Mouse (Mus musculus): ENCODE measurements at regions not wholly inside any gene's neighbourhood (a gene's known extent, or its start where the extent isn't known, plus 50 kb on each side); places are given as distances from the start of the nearest gene placed in this dataset.

DNA sequence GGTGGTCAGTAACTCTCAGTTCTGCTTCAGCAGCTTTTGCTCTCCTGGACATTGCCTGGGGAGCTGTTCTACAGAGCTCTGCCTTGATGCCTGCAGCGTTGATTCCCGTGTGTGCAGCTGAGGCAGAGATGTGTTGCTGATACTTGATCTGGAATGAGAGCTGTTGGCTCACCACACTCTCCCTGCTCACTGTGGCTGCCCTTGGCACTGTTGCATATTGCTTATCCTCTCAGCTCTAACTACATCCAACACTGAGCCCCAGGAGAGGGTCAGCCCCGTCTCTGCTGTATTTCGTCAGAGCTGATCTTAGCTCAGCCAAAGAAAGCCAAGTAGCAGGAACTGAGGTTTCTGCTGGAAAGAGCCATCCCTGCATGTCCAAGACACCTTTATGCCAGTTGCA lies 132.8 kb upstream of the Grb10 start:
- no peak for TF ChIP-seq CTCF (IDR thresholded peaks at IDR 0.05; ENCODE audit: borderline replicate concordance, extremely low read depth, insufficient read depth, insufficient read length)
- TF ChIP-seq POLR2A (IDR thresholded peaks at IDR 0.05; ENCODE audit: borderline replicate concordance, extremely low read depth, insufficient read depth, insufficient read length, poor library complexity, severe bottlenecking), result no peak

All from brain, embryonic 14.5 days (tissue).